Mouse (Mus musculus) layer of hippocampus, adult 18-20 months (tissue): ENCODE results near the gene C2cd4b. TPM values are rescaled to one million over a fixed set of nuclear protein-coding genes. Genes with fewer than 3 reads are reported as not detected.

Experiments used
- DNase-seq, 2 experiments: peaks; one replicate each; pipeline ENCODE4 v3.0.0; 2022; ENCODE audit warnings: low spot score in 2 of 2
- long read RNA-seq: library from polyadenylated mRNA; stranded (forward); transcript quantifications from one replicate; pipeline ENCODE4 v2.0.0, GENCODE M21; 2021
- total RNA-seq, 2 experiments: library from RNA; stranded (reverse); gene quantifications; 2 replicates each; pipeline ENCODE4 v1.2.3; 2021

The C2cd4b gene
- 1 to 10 TPM; 6.6 to 6.7 TPM for total RNA-seq
- long read RNA-seq, transcript C2cd4b-201 (2 exons, 1,327 nt), result major isoform, 5 of 8 reads
- long read RNA-seq, partial matches to known transcripts, result 0 of 8 reads
- long read RNA-seq, other reads (novel, unspliced or antisense), result 3 of 8 reads

GRCm38 (mm10) chr9:67759163-67759955, at the start of gene C2cd4b:
Gene C2cd4b (plus strand): TSS chr9:67759437.
- DNase-seq, result peak; percentile 37 to 67

GRCm38 (mm10) chr9:67711051-67711877, 48.0 kb upstream of the C2cd4b start:
- DNase-seq, result peak; percentile 58 to 88

- no peak for DNase-seq
Measured at GRCm38 (mm10) chr9:67712146-67712545, 47.1 kb upstream of the C2cd4b start.

- DNase-seq, result peak; percentile 19 to 43
Measured at GRCm38 (mm10) chr9:67717081-67717480, 42.2 kb upstream of the C2cd4b start.

- no peak for DNase-seq
Measured at GRCm38 (mm10) chr9:67718596-67718995, 40.6 kb upstream of the C2cd4b start.

- DNase-seq, result peak in 1 of 2 experiments; percentile 20
Measured at GRCm38 (mm10) chr9:67720150-67720549, 39.1 kb upstream of the C2cd4b start.

- peak; percentile 42 to 70 for DNase-seq
Measured at GRCm38 (mm10) chr9:67722378-67722777, 36.9 kb upstream of the C2cd4b start.

GRCm38 (mm10) chr9:67725196-67725595, 34.0 kb upstream of the C2cd4b start:
- no peak for DNase-seq

GRCm38 (mm10) chr9:67733716-67734115, 25.5 kb upstream of the C2cd4b start:
- DNase-seq, result no peak

GRCm38 (mm10) chr9:67735426-67735825, 23.8 kb upstream of the C2cd4b start:
- peak in 1 of 2 experiments; percentile 63 for DNase-seq

- no peak for DNase-seq
Measured at GRCm38 (mm10) chr9:67741256-67741655, 18.0 kb upstream of the C2cd4b start.

GRCm38 (mm10) chr9:67753411-67754182, 5.6 kb upstream of the C2cd4b start:
- no peak for DNase-seq

- no peak for DNase-seq
Measured at GRCm38 (mm10) chr9:67754713-67755112, 4.5 kb upstream of the C2cd4b start.

GRCm38 (mm10) chr9:67758686-67759085, 551 bp upstream of the C2cd4b start:
- DNase-seq, result peak; percentile 40 to 78

GRCm38 (mm10) chr9:67759956-67760764, 923 bp downstream of the C2cd4b start:
- DNase-seq, result peak; percentile 71 to 76

GRCm38 (mm10) chr9:67760991-67761390, 1.8 kb downstream of the C2cd4b start:
- no peak for DNase-seq

- DNase-seq, result no peak
Measured at GRCm38 (mm10) chr9:67763326-67763725, 4.1 kb downstream of the C2cd4b start.

- no peak for DNase-seq
Measured at GRCm38 (mm10) chr9:67766405-67766804, 7.2 kb downstream of the C2cd4b start.

GRCm38 (mm10) chr9:67766948-67767347, 7.7 kb downstream of the C2cd4b start:
- DNase-seq, result no peak

- peak in 1 of 2 experiments; percentile 42 for DNase-seq
Measured at GRCm38 (mm10) chr9:67768843-67769242, 9.6 kb downstream of the C2cd4b start.
